Mouse (Mus musculus): ENCODE results near the gene Fbxl8. TPM values are rescaled to one million over a fixed set of nuclear protein-coding genes. Genes with fewer than 3 reads are reported as not detected.

The Fbxl8 gene
- total RNA-seq (2021) (1 to 10 TPM; 1.8 to 2.5 TPM), polyA plus RNA-seq (2012; rRNA removed) (3.6 and 4.1 TPM in 2 replicates)
- long read RNA-seq, partial matches to known transcripts, result 0 of 4 reads
- long read RNA-seq, other reads (novel, unspliced or antisense), result 2 of 4 reads

- H3K4me1 ChIP-seq (ENCODE audit: control insufficient read depth, insufficient read depth, low read length), result peaks cover 4% of the 10 kb centered on the region; the same call in 1 of the 2 replicates
- DNase-seq, result peak; percentile 87 to 90
- no peaks in the 10 kb centered on the region for H3K36me3 ChIP-seq (ENCODE audit: control insufficient read depth, insufficient read depth, low read length)
- H3K79me2 ChIP-seq (replicated peaks; ENCODE audit: control insufficient read depth, insufficient read depth, low read length), result no peaks in the 10 kb centered on the region
- peak within 1 kb of the TSS; percentile 51 for H3K4me3 ChIP-seq
- H3K27me3 ChIP-seq (ENCODE audit: control insufficient read depth, insufficient read depth, low read length), result no peaks in the 10 kb centered on the region
- peak within 1 kb of the TSS; percentile 98 for H3K9ac ChIP-seq (ENCODE audit: low read depth, low read length)
- peak within 1 kb of the TSS; percentile 47 for H3K27ac ChIP-seq
- intact Hi-C loops (cut with DNase I), result loop anchor here (10.0 kb wide), 1 partner anchor 610 kb away; no protein-coding TSS in a partner anchor
- no peak for TF ChIP-seq CTCF (IDR thresholded peaks at IDR 0.05)
- TF ChIP-seq POLR2A (IDR thresholded peaks at IDR 0.05; ENCODE audit: insufficient read depth, low read depth, low read length), result peak; percentile 76
- 0 out of 2 replicates have a peak, but pooled peaks have one; percentile 46 for TF ChIP-seq EP300 (IDR thresholded peaks at IDR 0.05; ENCODE audit: insufficient read depth, low read depth, low read length)
- 2% methylated on average over 54 of the region's 54 CpGs for WGBS
Measured at GRCm38 (mm10) chr8:105264024-105264982, at the start of gene Fbxl8, which contains the start of gene Tradd. Gene Fbxl8, plus strand, starts transcription at chr8:105264648. Gene Tradd, minus strand, starts transcription at chr8:105264609.

DNA sequence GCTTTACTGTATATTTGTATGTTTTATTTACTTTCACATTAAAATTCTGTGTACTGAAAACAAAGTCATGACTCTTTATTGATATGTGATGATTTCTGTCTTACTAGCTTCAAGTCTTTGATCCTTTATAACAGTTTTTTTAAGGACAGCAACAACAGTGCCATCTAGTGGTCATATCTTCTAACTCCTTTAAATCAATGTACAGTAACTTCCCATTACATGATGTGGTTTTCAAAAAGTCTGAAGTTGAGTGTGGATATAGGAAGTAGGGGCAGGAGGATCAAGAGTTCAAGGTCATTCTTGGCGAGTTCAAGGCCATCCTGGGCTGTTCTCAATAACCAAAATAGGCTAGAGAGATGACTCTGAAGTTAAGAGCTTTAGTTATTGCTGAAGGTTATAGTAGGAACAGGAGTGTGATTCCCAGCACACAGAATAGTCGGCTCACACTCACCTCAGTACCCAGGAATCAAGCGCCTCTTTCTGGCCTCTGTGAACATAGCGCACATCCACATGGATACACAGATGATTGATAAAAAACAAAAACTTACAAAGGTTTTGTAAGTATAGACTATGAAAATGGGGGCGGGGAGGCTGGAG is 46.4 kb upstream of the Fbxl8 start:
- TF ChIP-seq CTCF (IDR thresholded peaks at IDR 0.05) (peak; percentile 92), POLR2A (IDR thresholded peaks at IDR 0.05; ENCODE audit: insufficient read depth, low read depth, low read length) (no peak), EP300 (IDR thresholded peaks at IDR 0.05; ENCODE audit: insufficient read depth, low read depth, low read length) (no peak)
- H3K36me3 ChIP-seq (ENCODE audit: control insufficient read depth, insufficient read depth, low read length), result no peaks in the 10 kb centered on the region
- no peak overlapping the region for H3K9ac ChIP-seq (ENCODE audit: low read depth, low read length)
- H3K27me3 ChIP-seq (ENCODE audit: control insufficient read depth, insufficient read depth, low read length), result no peaks in the 10 kb centered on the region
- H3K27ac ChIP-seq, result no peak overlapping the region
- intact Hi-C loops (cut with DNase I), result loop anchor here (1.0 to 5.0 kb wide), 5 partner anchors 57 to 561 kb away; no protein-coding TSS in a partner anchor
- WGBS, result 78% methylated on average over 5 of the region's 5 CpGs
- no peaks in the 10 kb centered on the region for H3K79me2 ChIP-seq (replicated peaks; ENCODE audit: control insufficient read depth, insufficient read depth, low read length)
- DNase-seq, result no peak
- no peak overlapping the region for H3K4me3 ChIP-seq
- H3K4me1 ChIP-seq (ENCODE audit: control insufficient read depth, insufficient read depth, low read length), result no peaks in the 10 kb centered on the region

DNA sequence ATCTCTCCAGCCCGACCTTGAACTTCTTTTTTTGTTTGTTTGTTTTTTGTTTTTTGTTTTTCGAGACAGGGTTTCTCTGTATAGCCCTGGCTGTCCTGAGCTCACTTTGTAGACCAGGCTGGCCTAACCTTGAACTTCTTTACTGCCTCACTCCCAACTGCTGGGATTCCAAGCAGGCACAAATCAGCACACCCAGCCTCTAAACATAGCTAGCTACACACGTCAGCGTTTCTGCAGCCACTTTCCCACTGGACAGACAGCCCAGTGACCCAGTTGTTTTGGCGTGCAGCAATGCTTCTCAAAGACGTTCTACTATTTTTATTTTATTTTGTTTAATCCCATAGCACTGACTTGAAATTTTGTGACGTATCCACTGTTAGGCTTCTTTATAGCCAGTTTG is 40.6 kb upstream of the Fbxl8 start:
- H3K27me3 ChIP-seq (ENCODE audit: control insufficient read depth, insufficient read depth, low read length), result no peaks in the 10 kb centered on the region
- TF ChIP-seq CTCF (IDR thresholded peaks at IDR 0.05) (no peak), POLR2A (IDR thresholded peaks at IDR 0.05; ENCODE audit: insufficient read depth, low read depth, low read length) (no peak), EP300 (IDR thresholded peaks at IDR 0.05; ENCODE audit: insufficient read depth, low read depth, low read length) (no peak)
- peak overlapping the region; percentile 82; the same call in 1 of the 2 replicates for H3K4me3 ChIP-seq
- H3K36me3 ChIP-seq (ENCODE audit: control insufficient read depth, insufficient read depth, low read length), result peaks cover 4% of the 10 kb centered on the region; the same call in 1 of the 2 replicates
- DNase-seq, result peak in 1 of 2 experiments; percentile 24
- H3K27ac ChIP-seq, result peak overlapping the region; percentile 87
- intact Hi-C loops (cut with DNase I), result loop anchor here (2.0 kb wide), 3 partner anchors 31 to 65 kb away; partner anchors contain the start of genes 4931428F04Rik, B3gnt9 and Cbfb
- no peak overlapping the region for H3K9ac ChIP-seq (ENCODE audit: low read depth, low read length)
- WGBS, result 63% methylated on average over 7 of the region's 7 CpGs
- H3K4me1 ChIP-seq (ENCODE audit: control insufficient read depth, insufficient read depth, low read length), result peaks cover 2% of the 10 kb centered on the region; the same call in 1 of the 2 replicates
- H3K79me2 ChIP-seq (replicated peaks; ENCODE audit: control insufficient read depth, insufficient read depth, low read length), result no peaks in the 10 kb centered on the region

- TF ChIP-seq CTCF (IDR thresholded peaks at IDR 0.05) (no peak), EP300 (IDR thresholded peaks at IDR 0.05; ENCODE audit: insufficient read depth, low read depth, low read length) (peak; percentile 35; the same call in 1 of the 2 replicates), POLR2A (IDR thresholded peaks at IDR 0.05; ENCODE audit: insufficient read depth, low read depth, low read length) (peak; percentile 100)
- intact Hi-C loops (cut with DNase I), result loop anchor here (2.0 kb wide), 3 partner anchors 30 to 64 kb away; partner anchors contain the start of genes 4931428F04Rik, B3gnt9 and Cbfb
- DNase-seq, result peak; percentile 95 to 99
- Histone ChIP-seq H3K27me3 (ENCODE audit: control insufficient read depth, insufficient read depth, low read length) (no peaks in the 10 kb centered on the region), H3K9ac (ENCODE audit: low read depth, low read length) (peak within 1 kb of the TSS; percentile 97), H3K27ac (peak within 1 kb of the TSS; percentile 87), H3K4me3 (peak within 1 kb of the TSS; percentile 82), H3K36me3 (ENCODE audit: control insufficient read depth, insufficient read depth, low read length) (peaks cover 4% of the 10 kb centered on the region; the same call in 1 of the 2 replicates), H3K4me1 (ENCODE audit: control insufficient read depth, insufficient read depth, low read length) (peaks cover 2% of the 10 kb centered on the region; the same call in 1 of the 2 replicates), H3K79me2 (replicated peaks; ENCODE audit: control insufficient read depth, insufficient read depth, low read length) (0 out of 2 replicates have a peak, but pooled peaks cover 1% of the 10 kb centered on the region)
- 3% methylated on average over 34 of the region's 34 CpGs for WGBS
Measured at GRCm38 (mm10) chr8:105224413-105225271, 39.8 kb upstream of the Fbxl8 start, which contains the start of gene D230025D16Rik. Gene D230025D16Rik, plus strand, starts transcription at chr8:105225145.
